Mouse (Mus musculus): Measurements from ENCODE around the gene Slc22a2. TPM values are rescaled to one million over a fixed set of nuclear protein-coding genes. Genes with fewer than 3 reads are reported as not detected.
"Not testable (repeated sequence)": the region's sequence is repeated elsewhere in the genome, so short reads cannot be mapped to it uniquely, and the experiment has no call there.

Slc22a2 gene
- under 1 TPM; 0.42 to 0.77 TPM for total RNA-seq (2021)
- long read RNA-seq, experiment 1, result 0 reads
- long read RNA-seq, experiment 2, result 0 reads

GRCm38 (mm10) chr17:12583991-12584390, at the start of gene Slc22a2:
Gene Slc22a2 (plus strand): TSS chr17:12584132.
- Histone ChIP-seq H3K27ac (no peak within 1 kb of the TSS), H3K4me3 (no peak within 1 kb of the TSS)
- TF ChIP-seq CTCF (conservative IDR thresholded peaks at IDR 0.05), result no peak
- DNase-seq (ENCODE audit: low spot score in 2 of 2), result no peak

DNA sequence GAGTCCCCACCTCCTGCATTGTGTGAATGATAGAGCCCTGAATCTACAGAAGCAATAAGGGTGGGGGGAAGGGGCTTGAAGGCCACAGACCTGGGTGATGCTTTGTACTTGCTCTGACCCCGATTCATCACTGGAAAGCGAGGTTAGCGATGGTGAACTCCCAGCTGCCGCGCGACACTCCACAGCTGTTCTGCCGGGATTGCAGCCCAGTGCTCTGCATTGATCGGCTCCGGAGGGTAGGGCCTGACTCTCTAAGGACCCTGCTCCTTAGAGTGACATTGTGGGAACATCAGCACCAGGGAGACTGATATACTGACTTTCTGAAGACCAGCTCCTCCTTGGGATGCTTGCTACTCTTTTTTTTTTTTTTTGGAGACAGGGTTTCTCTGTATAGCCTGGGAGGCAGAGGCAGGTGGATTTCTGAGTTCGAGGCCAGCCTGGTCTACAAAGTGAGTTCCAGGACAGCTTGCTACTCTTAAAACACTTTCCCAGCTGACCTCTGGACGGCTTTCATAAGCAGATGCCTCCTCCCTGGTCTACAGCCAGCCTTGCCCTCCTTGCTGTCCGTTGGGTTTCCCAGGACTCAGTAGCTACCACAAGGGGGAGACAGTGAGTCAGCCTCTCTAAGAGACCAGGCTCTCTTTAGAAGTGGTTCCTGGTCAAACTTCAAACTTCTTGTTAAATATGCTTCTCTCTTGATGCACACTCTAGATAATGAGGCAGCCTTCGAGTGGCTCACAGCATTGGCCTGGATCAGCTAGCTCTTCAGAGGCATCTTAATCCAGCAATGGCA, 49.4 kb upstream of the Slc22a2 start:
- TF ChIP-seq CTCF (conservative IDR thresholded peaks at IDR 0.05), result peak; percentile 93
- H3K4me3 ChIP-seq, result no peak overlapping the region
- H3K27ac ChIP-seq, result no peak overlapping the region
- peak; percentile 50 to 78 for DNase-seq (ENCODE audit: low spot score in 2 of 2)

GRCm38 (mm10) chr17:12562215-12562614, 21.7 kb upstream of the Slc22a2 start:
- no peak for DNase-seq (ENCODE audit: low spot score in 2 of 2)
- peak; percentile 36 for TF ChIP-seq CTCF (conservative IDR thresholded peaks at IDR 0.05)
- no peak overlapping the region for H3K27ac ChIP-seq
- no peak overlapping the region for H3K4me3 ChIP-seq

DNA sequence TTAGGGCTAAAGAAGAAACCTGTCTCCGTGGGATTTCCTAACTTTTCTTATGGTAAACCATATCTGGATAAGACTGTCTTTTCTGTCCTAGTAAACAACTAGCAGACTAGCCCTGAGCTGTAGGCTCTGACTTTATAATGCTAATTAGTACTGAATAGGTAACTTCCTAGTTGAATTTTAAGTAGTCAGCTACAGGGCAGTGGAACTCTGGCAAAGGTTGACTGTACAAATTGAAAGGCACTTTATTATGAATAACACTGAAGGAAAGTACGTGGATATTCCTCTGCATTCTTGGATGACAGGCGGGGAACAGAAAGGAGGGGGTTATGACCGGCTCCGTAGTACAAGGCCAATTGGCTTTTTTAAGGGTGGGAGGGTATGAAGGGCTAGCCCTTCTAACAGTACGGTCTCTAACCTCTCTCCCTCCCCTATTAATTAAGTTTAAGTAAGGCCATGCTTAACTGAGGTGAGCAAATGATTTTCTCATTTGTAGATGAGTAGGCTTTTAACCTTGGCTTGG, 19.4 kb upstream of the Slc22a2 start:
- H3K27ac ChIP-seq; DNase-seq (ENCODE audit: low spot score in 2 of 2); H3K4me3 ChIP-seq: not testable (repeated sequence)

DNA sequence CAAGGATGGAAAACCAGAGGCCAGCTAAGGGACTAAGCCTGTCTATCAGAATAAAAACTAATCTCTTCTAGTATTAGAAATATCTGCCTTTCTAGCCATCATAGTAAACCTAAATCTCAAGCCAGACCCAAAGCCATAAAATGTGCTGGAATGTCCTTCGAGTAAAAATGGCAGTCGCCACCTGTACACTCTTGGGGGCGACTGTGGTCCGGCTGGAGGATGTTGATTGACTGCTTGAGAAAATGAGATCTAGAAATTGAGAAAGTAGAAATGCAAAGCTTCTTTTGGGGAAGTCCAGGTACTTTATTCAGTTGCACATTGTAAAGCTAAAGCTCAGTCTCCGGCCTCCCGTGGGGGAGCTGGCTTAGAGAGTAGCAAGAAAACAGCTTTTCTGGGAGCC, 18.5 kb upstream of the Slc22a2 start:
- no peak overlapping the region for H3K4me3 ChIP-seq
- no peak overlapping the region for H3K27ac ChIP-seq
- no peak for TF ChIP-seq CTCF (conservative IDR thresholded peaks at IDR 0.05)
- no peak for DNase-seq (ENCODE audit: low spot score in 2 of 2)

DNA sequence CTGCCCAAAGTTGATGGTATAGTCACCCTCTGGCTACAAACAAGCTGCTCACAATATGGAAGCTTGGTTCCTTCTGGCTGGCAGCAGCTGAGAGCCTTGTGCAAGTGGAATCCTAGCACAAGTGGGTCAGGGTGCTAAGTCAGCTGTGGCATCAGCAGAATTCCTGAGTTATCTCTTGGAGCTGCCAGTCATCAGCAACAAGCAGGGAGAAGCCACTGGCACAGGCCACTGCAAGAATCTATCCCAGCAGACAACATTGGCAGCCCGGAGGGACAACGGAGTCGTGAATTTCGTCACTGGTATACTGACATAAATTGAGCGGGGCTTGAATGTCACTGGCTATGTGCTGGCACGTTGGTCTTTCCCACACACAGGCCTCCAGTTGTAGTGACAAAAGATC, 12.6 kb upstream of the Slc22a2 start:
- DNase-seq (ENCODE audit: low spot score in 2 of 2), result no peak

GRCm38 (mm10) chr17:12571924-12572463, 11.9 kb upstream of the Slc22a2 start:
- Histone ChIP-seq H3K4me3 (no peak overlapping the region), H3K27ac (no peak overlapping the region)
- no peak for TF ChIP-seq CTCF (conservative IDR thresholded peaks at IDR 0.05)
- DNase-seq (ENCODE audit: low spot score in 2 of 2), result no peak

More for the DNA sequence above, 12.6 kb upstream of the Slc22a2 start:
- no peak for TF ChIP-seq CTCF (conservative IDR thresholded peaks at IDR 0.05)
- Histone ChIP-seq H3K27ac (no peak overlapping the region), H3K4me3 (no peak overlapping the region)

DNA sequence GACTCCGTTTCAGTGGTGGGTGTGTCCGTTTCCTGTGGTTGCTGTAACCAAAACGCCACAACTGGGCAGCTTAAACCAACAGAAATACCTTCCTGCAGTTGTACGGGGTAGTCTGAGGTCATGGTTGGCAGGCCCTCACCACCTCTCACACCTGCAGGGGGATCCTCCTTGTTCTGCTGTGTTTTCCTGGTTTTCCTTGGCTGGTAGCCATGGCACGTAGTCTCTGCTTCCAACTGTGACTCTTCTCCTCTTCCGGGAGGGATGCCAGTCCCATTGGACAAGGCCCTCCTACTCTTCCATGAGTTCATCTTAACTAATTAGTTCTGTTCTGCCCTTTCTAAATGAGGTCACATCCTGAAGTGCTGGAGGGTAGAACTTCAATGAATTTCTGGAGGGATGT, 8.5 kb upstream of the Slc22a2 start:
- Histone ChIP-seq H3K4me3 (no peak overlapping the region), H3K27ac (no peak overlapping the region)
- TF ChIP-seq CTCF (conservative IDR thresholded peaks at IDR 0.05), result no peak
- no peak for DNase-seq (ENCODE audit: low spot score in 2 of 2)

- DNase-seq (ENCODE audit: low spot score in 2 of 2), result no peak
- Histone ChIP-seq H3K4me3 (no peak overlapping the region), H3K27ac (no peak overlapping the region)
- no peak for TF ChIP-seq CTCF (conservative IDR thresholded peaks at IDR 0.05)
Measured at GRCm38 (mm10) chr17:12577096-12577495, 6.8 kb upstream of the Slc22a2 start.

DNA sequence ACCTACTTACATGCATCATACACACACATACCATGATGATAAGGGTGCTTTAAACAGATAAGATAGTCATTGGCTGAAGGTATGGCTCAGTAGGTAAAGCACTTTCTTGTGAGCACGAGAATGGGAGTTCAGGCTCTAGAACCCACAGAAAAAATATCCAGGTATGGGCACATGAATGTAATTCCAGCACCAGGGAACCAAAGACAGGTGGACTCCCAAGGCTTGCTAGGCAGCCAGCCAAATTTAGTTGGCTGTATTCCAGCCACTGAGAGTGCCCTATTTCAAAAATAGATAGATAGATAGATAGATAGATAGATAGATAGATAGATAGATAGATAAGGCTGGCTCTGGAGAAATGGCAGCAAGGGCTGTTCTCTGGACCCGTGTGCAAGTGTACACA, 1.4 kb downstream of the Slc22a2 start:
- DNase-seq (ENCODE audit: low spot score in 2 of 2), result no peak
- TF ChIP-seq CTCF (conservative IDR thresholded peaks at IDR 0.05), result no peak
- Histone ChIP-seq H3K27ac (no peak overlapping the region), H3K4me3 (no peak overlapping the region)

GRCm38 (mm10) chr17:12586966-12587365, 3.0 kb downstream of the Slc22a2 start:
- H3K4me3 ChIP-seq, result no peak overlapping the region
- no peak for DNase-seq (ENCODE audit: low spot score in 2 of 2)
- no peak for TF ChIP-seq CTCF (conservative IDR thresholded peaks at IDR 0.05)
- H3K27ac ChIP-seq, result no peak overlapping the region

DNA sequence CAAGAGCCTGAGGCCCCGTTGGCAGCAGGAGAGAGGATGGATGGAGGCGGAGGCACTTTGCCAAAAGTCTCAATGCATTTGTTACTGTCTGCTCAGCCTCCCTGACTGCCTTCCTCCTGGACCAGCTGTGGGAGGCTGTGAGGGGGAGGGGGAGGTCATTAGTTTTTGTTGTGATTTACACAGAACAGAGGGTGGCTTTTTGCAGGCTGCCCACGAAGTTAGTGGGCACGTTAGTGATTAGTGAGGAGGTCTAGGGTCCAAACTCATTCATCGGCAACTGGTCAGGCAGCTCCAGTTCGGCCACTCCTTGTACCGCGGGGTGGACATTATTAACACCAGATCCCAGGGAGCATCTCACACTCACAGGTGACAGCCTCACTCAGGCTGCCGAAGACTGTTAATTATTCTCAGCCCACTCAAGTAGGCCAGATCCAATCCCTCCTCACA, 4.9 kb downstream of the Slc22a2 start:
- Histone ChIP-seq H3K27ac (no peak overlapping the region), H3K4me3 (no peak overlapping the region)
- no peak for TF ChIP-seq CTCF (conservative IDR thresholded peaks at IDR 0.05)
- no peak for DNase-seq (ENCODE audit: low spot score in 2 of 2)

- no peak for DNase-seq (ENCODE audit: low spot score in 2 of 2)
- TF ChIP-seq CTCF (conservative IDR thresholded peaks at IDR 0.05), result no peak
- H3K27ac ChIP-seq, result no peak overlapping the region
- no peak overlapping the region for H3K4me3 ChIP-seq
Measured at GRCm38 (mm10) chr17:12590911-12591625, 7.1 kb downstream of the Slc22a2 start.

Measured in layer of hippocampus, adult 2 months (tissue).